Mouse (Mus musculus): ENCODE results near the gene Hepacam.

Gene Hepacam

GRCm38 (mm10) chr9:37375718-37376117 lies 8.6 kb downstream of the Hepacam start:
- in situ Hi-C loops (cut with MboI; ENCODE audit: unreplicated experiment in 2 of 2), result no loop called here

GRCm38 (mm10) chr9:37383161-37383560 lies 16.0 kb downstream of the Hepacam start:
- in situ Hi-C loops (cut with MboI; ENCODE audit: unreplicated experiment in 2 of 2), result no loop called here

- in situ Hi-C loops (cut with MboI; ENCODE audit: unreplicated experiment in 2 of 2), result no loop called here
Measured at GRCm38 (mm10) chr9:37384284-37385182, 17.4 kb downstream of the Hepacam start.

GRCm38 (mm10) chr9:37390891-37391290 lies 23.7 kb downstream of the Hepacam start:
- in situ Hi-C loops (cut with MboI; ENCODE audit: unreplicated experiment in 2 of 2), result no loop called here

GRCm38 (mm10) chr9:37392071-37392470 lies 24.9 kb downstream of the Hepacam start:
- in situ Hi-C loops (cut with MboI; ENCODE audit: unreplicated experiment in 2 of 2), result no loop called here

GRCm38 (mm10) chr9:37393482-37394131 lies 26.5 kb downstream of the Hepacam start:
- in situ Hi-C loops (cut with MboI; ENCODE audit: unreplicated experiment in 2 of 2), result no loop called here

- in situ Hi-C loops (cut with MboI; ENCODE audit: unreplicated experiment in 2 of 2), result no loop called here
Measured at GRCm38 (mm10) chr9:37400585-37400984, 33.4 kb downstream of the Hepacam start.

GRCm38 (mm10) chr9:37401802-37402201 lies 34.7 kb downstream of the Hepacam start, which contains the start of gene Robo4:
TSS of gene Robo4 (plus strand) at chr9:37401897.
- in situ Hi-C loops (cut with MboI; ENCODE audit: unreplicated experiment in 2 of 2), result no loop called here

- in situ Hi-C loops (cut with MboI; ENCODE audit: unreplicated experiment in 2 of 2), result no loop called here
Measured at GRCm38 (mm10) chr9:37402501-37402900, 35.4 kb downstream of the Hepacam start.

- in situ Hi-C loops (cut with MboI; ENCODE audit: unreplicated experiment in 2 of 2), result no loop called here
Measured at GRCm38 (mm10) chr9:37403011-37403410, 35.9 kb downstream of the Hepacam start.

GRCm38 (mm10) chr9:37406372-37406771 lies 39.2 kb downstream of the Hepacam start:
- in situ Hi-C loops (cut with MboI; ENCODE audit: unreplicated experiment in 2 of 2), result no loop called here

GRCm38 (mm10) chr9:37407850-37408502 lies 40.8 kb downstream of the Hepacam start:
- in situ Hi-C loops (cut with MboI; ENCODE audit: unreplicated experiment in 2 of 2), result no loop called here

- in situ Hi-C loops (cut with MboI; ENCODE audit: unreplicated experiment in 2 of 2), result no loop called here
Measured at GRCm38 (mm10) chr9:37409698-37410445, 42.7 kb downstream of the Hepacam start.

- in situ Hi-C loops (cut with MboI; ENCODE audit: unreplicated experiment in 2 of 2), result no loop called here
Measured at GRCm38 (mm10) chr9:37412989-37413388, 45.8 kb downstream of the Hepacam start.

GRCm38 (mm10) chr9:37414666-37415065 lies 47.5 kb downstream of the Hepacam start:
- in situ Hi-C loops (cut with MboI; ENCODE audit: unreplicated experiment in 2 of 2), result no loop called here

- in situ Hi-C loops (cut with MboI; ENCODE audit: unreplicated experiment in 2 of 2), result no loop called here
Measured at GRCm38 (mm10) chr9:37418791-37419190, 51.6 kb downstream of the Hepacam start.

- in situ Hi-C loops (cut with MboI; ENCODE audit: unreplicated experiment in 2 of 2), result no loop called here
Measured at GRCm38 (mm10) chr9:37420676-37421075, 53.5 kb downstream of the Hepacam start.

GRCm38 (mm10) chr9:37421239-37421638 lies 54.1 kb downstream of the Hepacam start:
- in situ Hi-C loops (cut with MboI; ENCODE audit: unreplicated experiment in 2 of 2), result no loop called here

GRCm38 (mm10) chr9:37429326-37429725 lies 62.2 kb downstream of the Hepacam start:
- in situ Hi-C loops (cut with MboI; ENCODE audit: unreplicated experiment in 2 of 2), result no loop called here

GRCm38 (mm10) chr9:37430582-37430981 lies 63.4 kb downstream of the Hepacam start:
- in situ Hi-C loops (cut with MboI; ENCODE audit: unreplicated experiment in 2 of 2), result loop anchor here (5.0 to 10.0 kb wide), 2 partner anchors 502 to 504 kb away; no protein-coding TSS in a partner anchor

Measured in v-Abl transformed pro-B cells (cell line).